In the genomic region with DNA sequence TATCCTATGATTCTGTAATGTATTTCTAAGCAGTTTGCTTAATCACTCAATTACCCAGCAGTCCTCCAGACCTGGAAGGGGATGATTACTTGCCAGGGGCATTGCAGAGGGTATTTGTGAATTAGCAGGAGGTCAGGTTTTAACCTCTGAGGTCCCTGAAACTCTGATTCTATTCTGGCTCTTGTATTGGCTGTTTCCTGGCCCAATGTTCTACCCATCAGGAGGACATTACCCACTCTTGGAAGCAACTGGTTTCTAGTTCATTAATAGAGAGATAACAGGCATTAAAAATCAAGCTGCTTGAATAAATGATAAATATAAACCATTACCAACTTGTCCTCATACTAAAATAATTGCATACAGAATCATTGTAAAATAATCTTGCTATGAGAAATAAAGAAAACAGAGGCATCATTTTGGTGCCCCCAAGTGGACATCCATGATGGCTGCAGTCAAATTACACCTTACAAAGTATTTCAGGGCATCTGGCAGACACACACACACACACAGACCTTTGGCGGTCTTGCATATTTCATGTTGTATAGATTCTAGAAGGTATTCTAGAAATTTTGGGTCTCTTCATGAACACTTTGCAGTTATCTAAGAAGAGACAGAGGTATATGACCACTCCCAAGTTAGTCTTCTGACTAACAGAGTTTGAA, we compare ENCODE assay signal across 8 mouse cellular contexts.
DNase-seq lines count a peak whose midpoint lies in the region; ATAC-seq lines count a peak whose summit lies in the region.

No protein-coding gene starts in this region.

- ATAC-seq in megakaryocyte progenitor cell, adult 5-6 weeks (replicated peaks; ENCODE audit: poor library complexity) = peak; percentile 66; the same call in 1 of the 2 replicates

- peak; percentile 5 to 21 for DNase-seq in cerebellum, postnatal 25 days
- DNase-seq in cerebellum, adult 8-10 months = no peak
- DNase-seq in ovary, postnatal 14 days (ENCODE audit: low spot score) = peak; percentile 10
- no peak for DNase-seq in ovary, adult 18-20 months (ENCODE audit: low spot score)
- peak; percentile 29 for DNase-seq in embryo, embryonic 9.5 days (ENCODE audit: extremely low spot score)
- peak; percentile 17 to 27 for DNase-seq in kidney, postnatal 25 days
- DNase-seq in telencephalon, adult 2 months (ENCODE audit: low read depth, low spot score) = peak; percentile 43

Comparison
In these comparisons a context has a peak if more than half of its experiments do, and no peak if none do; other contexts are left out.
1. DNase-seq: peak in cerebellum, postnatal 25 days (2 of 2), ovary, postnatal 14 days (single experiment), embryo, embryonic 9.5 days (single experiment), kidney, postnatal 25 days (2 of 2) and telencephalon, adult 2 months (single experiment); none in cerebellum, adult 8-10 months (single experiment) and ovary, adult 18-20 months (single experiment).